Mouse (Mus musculus): ENCODE data around the gene Gm266.

GRCm38 (mm10) chr12:111468206-111468605 lies 17.4 kb downstream of the Gm266 start:
- TF ChIP-seq CTCF (IDR thresholded peaks at IDR 0.05; ENCODE audit: borderline replicate concordance, insufficient read depth, low read length) (no peak), POLR2A (IDR thresholded peaks at IDR 0.05; ENCODE audit: low read depth, low read length) (no peak)
